Mouse (Mus musculus) intestine, embryonic 14.5 days (tissue): ENCODE results near the gene Fkbp15. TPM values are rescaled to one million over a fixed set of nuclear protein-coding genes. Genes with fewer than 3 reads are reported as not detected.
"Not testable (repeated sequence)": the region's sequence is repeated elsewhere in the genome, so short reads cannot be mapped to it uniquely, and the experiment has no call there.

Experiments
- ATAC-seq: fragments of 200-750 bp; cut with Nextera tagmentation; replicated peaks from 2 replicates; pipeline ENCODE4 v1.8.0; 2017; ENCODE audit warnings: low read depth, moderate number of reproducible peaks, moderate TSS enrichment, moderate library complexity; ENCODE audit not compliant: low FRiP score, low TSS enrichment
- DNase-seq: peaks from one replicate; pipeline ENCODE4 v3.0.0-alpha.2; 2018; ENCODE audit warnings: low spot score
- H3K27ac ChIP-seq: fragments of 300-500 bp; sonication (generic); 2 replicates; pipeline ENCODE4 v1.5.1; 2014; ENCODE audit warnings: low read depth, mild to moderate bottlenecking, control low read depth
- H3K27me3 ChIP-seq: fragments of 300-500 bp; sonication (generic); replicated peaks from 2 replicates; pipeline ENCODE4 v1.6.1; 2014; ENCODE audit warnings: low read length, control low read depth; ENCODE audit not compliant: control insufficient read depth, insufficient read depth
- H3K36me3 ChIP-seq: fragments of 300-500 bp; sonication (generic); 2 replicates; pipeline ENCODE4 v1.6.1; 2014; ENCODE audit warnings: low read length, control low read depth; ENCODE audit not compliant: control insufficient read depth, insufficient read depth
- H3K4me1 ChIP-seq: fragments of 300-500 bp; sonication (generic); replicated peaks from 2 replicates; pipeline ENCODE4 v1.6.1; 2014; ENCODE audit warnings: low read length, control low read depth, mixed read lengths; ENCODE audit not compliant: control insufficient read depth, insufficient read depth
- H3K4me2 ChIP-seq: fragments of 300-500 bp; sonication (generic); 2 replicates; pipeline ENCODE4 v1.6.1; 2014; ENCODE audit warnings: low read length
- H3K4me3 ChIP-seq: fragments of 300-500 bp; sonication (generic); 2 replicates; pipeline ENCODE4 v1.5.1; 2014; ENCODE audit warnings: low read depth, low read length, control low read depth, mixed read lengths
- H3K9ac ChIP-seq: fragments of 300-500 bp; sonication (generic); 2 replicates; pipeline ENCODE4 v1.6.1; 2014; ENCODE audit warnings: mild to moderate bottlenecking, low read length
- H3K9me3 ChIP-seq: fragments of 300-500 bp; sonication (generic); 2 replicates; pipeline ENCODE4 v1.6.1; 2016; ENCODE audit warnings: low read length, control low read depth; ENCODE audit not compliant: control insufficient read depth
- WGBS: fragments of 180-500 bp; shearing (Covaris S2); extraction: QIAGEN DNeasy Blood & Tissue Kit; methylation state at CpG from one replicate; pipeline ENCODE4 v1.1.7; 2014; 5-methylcytosine and 5-hydroxymethylcytosine counted together
- polyA plus RNA-seq: library from polyadenylated mRNA; unstranded; fragments of >200 nt; fragmentation: Nextera tagmentation; extraction: Ambion mirVana; gene quantifications from 2 replicates; pipeline ENCODE4 v1.2.1, GENCODE M21; 2014

Gene Fkbp15
- polyA plus RNA-seq, 1 experiment from 2014 or later: 26.3 TPM

GRCm38 (mm10) chr4:62276642-62277041 lies 83.7 kb downstream of the Fkbp15 start:
- no peaks in the 10 kb centered on the region for H3K36me3 ChIP-seq
- no peaks in the 10 kb centered on the region for H3K4me1 ChIP-seq
- no peak overlapping the region for H3K4me3 ChIP-seq
- H3K4me2 ChIP-seq: no peak overlapping the region
- H3K9me3 ChIP-seq: no peaks in the 10 kb centered on the region
- H3K27ac ChIP-seq: no peak overlapping the region
- no peak overlapping the region for H3K9ac ChIP-seq
- no peak for ATAC-seq
- no peak for DNase-seq
- no peaks in the 10 kb centered on the region for H3K27me3 ChIP-seq
- WGBS: 75% methylated on average over 10 of the region's 10 CpGs

- H3K4me3 ChIP-seq: no peak overlapping the region
- no peaks in the 10 kb centered on the region for H3K27me3 ChIP-seq
- H3K4me2 ChIP-seq: no peak overlapping the region
- no peak overlapping the region for H3K9ac ChIP-seq
- WGBS: 54% methylated on average over 12 of the region's 12 CpGs
- H3K4me1 ChIP-seq: no peaks in the 10 kb centered on the region
- no peaks in the 10 kb centered on the region for H3K36me3 ChIP-seq
- ATAC-seq (no peak), DNase-seq (no peak)
- H3K9me3 ChIP-seq: no peaks in the 10 kb centered on the region
- no peak overlapping the region for H3K27ac ChIP-seq
Observed at GRCm38 (mm10) chr4:62274841-62275536, 85.4 kb downstream of the Fkbp15 start.

- Histone ChIP-seq H3K9me3 (no peaks in the 10 kb centered on the region), H3K4me2 (no peak overlapping the region), H3K4me3 (no peak overlapping the region), H3K27ac (no peak overlapping the region), H3K9ac (no peak overlapping the region), H3K4me1 (no peaks in the 10 kb centered on the region), H3K27me3 (no peaks in the 10 kb centered on the region), H3K36me3 (no peaks in the 10 kb centered on the region)
- no peak for DNase-seq
- WGBS: 83% methylated on average over 10 of the region's 10 CpGs
- ATAC-seq: no peak
Observed at GRCm38 (mm10) chr4:62273916-62274315, 86.4 kb downstream of the Fkbp15 start.

GRCm38 (mm10) chr4:62272696-62273095 lies 87.7 kb downstream of the Fkbp15 start:
- Histone ChIP-seq H3K9ac (no peak overlapping the region), H3K9me3 (no peaks in the 10 kb centered on the region), H3K27me3 (no peaks in the 10 kb centered on the region), H3K36me3 (no peaks in the 10 kb centered on the region), H3K4me1 (no peaks in the 10 kb centered on the region), H3K4me2 (no peak overlapping the region), H3K4me3 (no peak overlapping the region), H3K27ac (no peak overlapping the region)
- WGBS: 85% methylated on average over 10 of the region's 10 CpGs
- ATAC-seq: no peak
- no peak for DNase-seq

- no peak for DNase-seq
- no peaks in the 10 kb centered on the region for H3K27me3 ChIP-seq
- 74% methylated on average over 10 of the region's 10 CpGs for WGBS
- no peaks in the 10 kb centered on the region for H3K4me1 ChIP-seq
- H3K36me3 ChIP-seq: no peaks in the 10 kb centered on the region
- ATAC-seq: no peak
- H3K27ac ChIP-seq: no peak overlapping the region
- H3K9me3 ChIP-seq: no peaks in the 10 kb centered on the region
- H3K9ac ChIP-seq: no peak overlapping the region
- no peak overlapping the region for H3K4me3 ChIP-seq
- no peak overlapping the region for H3K4me2 ChIP-seq
Observed at GRCm38 (mm10) chr4:62267101-62267500, 93.2 kb downstream of the Fkbp15 start.

- not testable (repeated sequence) for H3K4me1 ChIP-seq, ATAC-seq, H3K27ac ChIP-seq, H3K36me3 ChIP-seq, H3K4me3 ChIP-seq, DNase-seq, H3K4me2 ChIP-seq, H3K9ac ChIP-seq, H3K9me3 ChIP-seq, H3K27me3 ChIP-seq
- 66% methylated on average over 7 of the region's 7 CpGs for WGBS
Observed at GRCm38 (mm10) chr4:62266016-62266415, 94.3 kb downstream of the Fkbp15 start.

GRCm38 (mm10) chr4:62265154-62265836 lies 95.1 kb downstream of the Fkbp15 start:
- DNase-seq: no peak
- no peaks in the 10 kb centered on the region for H3K9me3 ChIP-seq
- no peaks in the 10 kb centered on the region for H3K4me1 ChIP-seq
- no peaks in the 10 kb centered on the region for H3K36me3 ChIP-seq
- ATAC-seq: peak; percentile 79
- WGBS: 64% methylated on average over 10 of the region's 10 CpGs
- H3K4me2 ChIP-seq: no peak overlapping the region
- H3K27ac ChIP-seq: no peak overlapping the region
- no peak overlapping the region for H3K4me3 ChIP-seq
- no peak overlapping the region for H3K9ac ChIP-seq
- H3K27me3 ChIP-seq: no peaks in the 10 kb centered on the region

GRCm38 (mm10) chr4:62263133-62263844 lies 97.1 kb downstream of the Fkbp15 start:
- H3K4me1 ChIP-seq: no peaks in the 10 kb centered on the region
- H3K4me3 ChIP-seq: no peak overlapping the region
- no peak overlapping the region for H3K27ac ChIP-seq
- ATAC-seq (no peak), DNase-seq (no peak)
- no peaks in the 10 kb centered on the region for H3K9me3 ChIP-seq
- no peaks in the 10 kb centered on the region for H3K36me3 ChIP-seq
- H3K27me3 ChIP-seq: no peaks in the 10 kb centered on the region
- no peak overlapping the region for H3K4me2 ChIP-seq
- WGBS: 32% methylated on average over 7 of the region's 7 CpGs
- no peak overlapping the region for H3K9ac ChIP-seq
